Mouse (Mus musculus): ENCODE data around the gene Gng12. TPM values are rescaled to one million over a fixed set of nuclear protein-coding genes. Genes with fewer than 3 reads are reported as not detected.

The Gng12 gene
- polyA plus RNA-seq (2017; shearing (Covaris generic)) = 10.2 TPM

DNA sequence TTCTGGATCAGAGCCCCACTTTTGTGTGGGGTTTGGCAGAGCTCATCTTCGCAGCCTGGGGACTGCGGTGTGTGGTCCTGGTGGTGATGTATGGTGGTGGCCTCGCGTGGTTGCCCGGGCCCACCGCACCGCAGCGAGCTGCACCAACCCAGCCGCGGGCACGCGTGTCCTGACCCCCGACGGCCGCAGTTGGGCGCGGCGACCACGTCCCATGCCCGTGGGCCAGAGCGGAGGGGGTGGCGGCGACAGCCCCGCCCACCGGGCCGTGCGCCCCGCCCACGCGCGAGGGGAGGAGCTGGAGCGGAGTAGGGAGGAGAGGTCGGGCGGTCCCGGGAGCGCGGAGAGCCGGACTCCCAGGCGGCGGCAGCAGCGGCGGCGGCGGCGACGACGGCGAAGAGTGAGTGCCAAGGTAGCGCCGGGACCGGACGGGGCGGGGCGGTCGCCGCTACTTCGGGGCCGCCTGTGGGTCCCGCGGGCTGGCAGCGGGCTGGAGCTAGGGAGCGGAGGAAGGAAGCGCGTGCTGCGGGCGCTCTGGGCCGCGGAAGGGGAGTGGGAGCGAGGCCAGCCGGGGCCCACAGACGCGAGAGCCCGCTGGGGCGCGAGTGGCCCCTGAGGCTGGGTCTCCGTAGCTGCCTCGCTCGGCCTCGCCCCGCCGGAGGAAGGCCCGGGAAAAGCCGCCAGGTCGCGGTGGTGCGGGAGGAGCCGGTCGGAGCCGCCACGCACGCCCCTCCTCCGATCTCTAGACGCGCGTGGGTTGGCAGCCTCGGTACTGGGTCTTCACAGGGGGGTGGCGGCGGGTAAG is at the start of gene Gng12:
Gene Gng12, plus strand, starts transcription at position 279 of the 802 bp plus-strand sequence.

DNA sequence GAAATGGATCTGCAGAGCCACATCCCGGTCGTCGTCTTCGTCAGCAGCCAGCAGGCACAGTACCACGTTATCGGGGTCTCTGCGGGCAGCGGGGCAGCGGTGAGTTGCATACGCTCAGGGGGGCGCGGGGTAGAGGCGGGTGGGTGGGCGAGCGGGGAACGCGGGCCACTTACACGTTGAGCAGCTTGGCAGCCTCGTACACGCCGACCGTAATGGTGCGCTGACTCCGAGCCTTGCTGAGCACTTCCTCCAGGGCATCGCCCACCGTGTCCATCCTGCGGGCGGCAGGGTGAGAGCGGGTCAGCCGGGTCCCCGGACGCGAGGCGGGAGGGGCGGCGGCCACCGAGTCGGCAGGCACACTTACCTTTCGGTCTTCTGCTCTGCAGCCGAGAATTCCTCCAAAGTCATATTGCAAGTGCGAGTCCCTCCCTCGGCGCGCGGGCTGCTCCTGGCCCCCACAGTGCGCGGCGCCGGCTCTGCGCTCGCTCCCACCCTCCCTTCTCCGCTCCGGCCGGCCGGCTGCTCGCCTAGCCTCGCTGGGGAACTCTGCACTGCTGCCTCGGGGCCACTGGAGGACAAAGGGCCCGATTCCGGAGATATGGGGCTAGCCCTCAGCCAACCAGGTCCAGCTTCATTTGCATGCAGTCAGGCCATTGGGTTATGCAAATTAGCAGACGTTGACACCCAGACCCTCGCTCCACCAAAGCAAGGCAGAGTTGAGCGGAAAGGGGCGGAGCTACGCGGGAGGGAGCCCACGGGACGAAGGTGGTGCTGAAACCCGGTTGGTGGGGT is 140.8 kb downstream of the Gng12 start, which contains the start of gene Gadd45a:
Gene Gadd45a, minus strand, starts transcription at position 621 of the 792 bp plus-strand sequence.

Other genes starting within 250 kb of the Gng12 start
- gene Vmn1r35, start 210.5 kb upstream of the Gng12 start, polyA plus RNA-seq (2017; shearing (Covaris generic)) = not detected
- not detected for gene Vmn1r36, start 177.2 kb upstream of the Gng12 start, polyA plus RNA-seq (2017; shearing (Covaris generic))
- gene Vmn1r37, start 167.0 kb upstream of the Gng12 start, polyA plus RNA-seq (2017; shearing (Covaris generic)) = not detected
- not detected for gene Vmn1r38, start 113.8 kb upstream of the Gng12 start, polyA plus RNA-seq (2017; shearing (Covaris generic))
- gene Vmn1r39, start 85.8 kb upstream of the Gng12 start, polyA plus RNA-seq (2017; shearing (Covaris generic)) = not detected
- 30.0 TPM for gene Gadd45a, start 141.1 kb downstream of the Gng12 start, polyA plus RNA-seq (2017; shearing (Covaris generic))

Data from effector memory CD4-positive, alpha-beta T cell, adult 7 months (primary cell).